Mouse (Mus musculus) liver, postnatal 0 days (tissue): ENCODE measurements at regions not wholly inside any gene's neighbourhood (a gene's known extent, or its start where the extent isn't known, plus 50 kb on each side); places are given as distances from the start of the nearest gene placed in this dataset.

ENCODE experiments used
- CTCF ChIP-seq: sonication (generic); IDR thresholded peaks from 2 replicates; pipeline ENCODE4 v1.5.1; 2016; ENCODE audit warnings: antibody characterized with exemption, low read depth
- EP300 ChIP-seq: IDR thresholded peaks from 2 replicates; pipeline ENCODE4 v1.6.1; 2016; ENCODE audit warnings: antibody characterized with exemption, low read depth, mild to moderate bottlenecking

DNA sequence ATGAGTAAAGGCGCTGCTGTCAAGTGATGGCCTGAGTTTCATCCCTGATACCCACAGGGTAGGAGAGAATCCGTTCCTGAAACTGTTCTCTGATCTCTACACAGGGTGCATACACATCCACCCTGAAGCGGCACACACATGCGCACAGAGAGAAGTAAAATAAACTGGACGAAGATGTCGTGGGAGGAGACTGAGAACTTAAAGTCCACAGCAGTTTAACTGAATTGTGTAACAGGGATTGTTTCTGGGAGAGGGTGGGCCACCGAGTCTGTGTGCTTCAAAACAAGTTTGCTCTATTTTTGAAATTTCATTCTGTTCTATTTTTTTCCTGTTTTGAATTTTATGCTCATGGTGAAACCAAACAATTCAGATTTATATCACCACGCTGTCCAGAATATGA is 63.0 kb upstream of the Paqr3 start:
- TF ChIP-seq CTCF (no peak), EP300 (no peak)
